Mouse (Mus musculus) c-Kit-positive CD71-negative TER-119-negative erythroid progenitor cells, embryonic 14.5 days (primary cell): Measurements from ENCODE around the gene Trpc5os.

Experiments
- DNase-seq: peaks from one replicate; pipeline ENCODE4 v3.0.0-alpha.2; 2013; ENCODE audit warnings: low read depth

The Trpc5os gene

GRCm38 (mm10) chrX:144456281-144456680 lies at the start of gene Trpc5os:
TSS of gene Trpc5os (plus strand) at chrX:144456581.
- DNase-seq, result no peak

- no peak for DNase-seq
Observed at GRCm38 (mm10) chrX:144408036-144408435, 48.3 kb upstream of the Trpc5os start.

- DNase-seq, result no peak
Observed at GRCm38 (mm10) chrX:144420259-144420658, 36.1 kb upstream of the Trpc5os start.

GRCm38 (mm10) chrX:144421091-144421490 lies 35.3 kb upstream of the Trpc5os start:
- DNase-seq, result no peak

GRCm38 (mm10) chrX:144423848-144424247 lies 32.5 kb upstream of the Trpc5os start:
- no peak for DNase-seq

GRCm38 (mm10) chrX:144464416-144464815 lies 8.0 kb downstream of the Trpc5os start:
- DNase-seq, result no peak

GRCm38 (mm10) chrX:144491394-144491793 lies 35.0 kb downstream of the Trpc5os start:
- no peak for DNase-seq

GRCm38 (mm10) chrX:144523239-144523638 lies 66.9 kb downstream of the Trpc5os start:
- no peak for DNase-seq

- DNase-seq, result no peak
Observed at GRCm38 (mm10) chrX:144526042-144526441, 69.7 kb downstream of the Trpc5os start.
